Mouse (Mus musculus) yolk sac, embryonic 10.5 days (tissue): ENCODE measurements around the gene Mpp6.

Experiments
- DNase-seq: peaks from one replicate; pipeline ENCODE4 v3.0.0-alpha.2; 2017; ENCODE audit warnings: low spot score

The Mpp6 gene

GRCm38 (mm10) chr6:50225232-50225631 lies 115.2 kb downstream of the Mpp6 start:
- no peak for DNase-seq

- no peak for DNase-seq
These were observed 118.1 kb downstream of the Mpp6 start for GRCm38 (mm10) chr6:50228180-50228579.

- DNase-seq, result no peak
These were observed 121.2 kb downstream of the Mpp6 start for GRCm38 (mm10) chr6:50231288-50231687.

GRCm38 (mm10) chr6:50232984-50233383 lies 122.9 kb downstream of the Mpp6 start:
- DNase-seq, result no peak

- no peak for DNase-seq
These were observed 127.9 kb downstream of the Mpp6 start for GRCm38 (mm10) chr6:50237963-50238362.

GRCm38 (mm10) chr6:50239902-50240301 lies 129.9 kb downstream of the Mpp6 start:
- no peak for DNase-seq

- no peak for DNase-seq
These were observed 130.4 kb downstream of the Mpp6 start for GRCm38 (mm10) chr6:50240437-50240836.

GRCm38 (mm10) chr6:50244126-50244525 lies 134.1 kb downstream of the Mpp6 start:
- DNase-seq, result no peak

- no peak for DNase-seq
These were observed 134.9 kb downstream of the Mpp6 start for GRCm38 (mm10) chr6:50244967-50245366.

GRCm38 (mm10) chr6:50247356-50247755 lies 137.3 kb downstream of the Mpp6 start:
- DNase-seq, result no peak

GRCm38 (mm10) chr6:50247791-50248190 lies 137.8 kb downstream of the Mpp6 start:
- DNase-seq, result no peak
